Mouse (Mus musculus) monocyte, adult 2 months (primary cell): ENCODE results near the gene Tmem135.

ENCODE experiments used
- DNase-seq, 2 experiments: peaks; one replicate each; pipeline ENCODE4 v3.0.0; 2022; ENCODE audit warnings: low spot score in 2 of 2, low read depth in 1 of 2

Tmem135 gene

GRCm38 (mm10) chr7:89390660-89391059, 13.4 kb downstream of the Tmem135 start:
- DNase-seq: no peak

DNA sequence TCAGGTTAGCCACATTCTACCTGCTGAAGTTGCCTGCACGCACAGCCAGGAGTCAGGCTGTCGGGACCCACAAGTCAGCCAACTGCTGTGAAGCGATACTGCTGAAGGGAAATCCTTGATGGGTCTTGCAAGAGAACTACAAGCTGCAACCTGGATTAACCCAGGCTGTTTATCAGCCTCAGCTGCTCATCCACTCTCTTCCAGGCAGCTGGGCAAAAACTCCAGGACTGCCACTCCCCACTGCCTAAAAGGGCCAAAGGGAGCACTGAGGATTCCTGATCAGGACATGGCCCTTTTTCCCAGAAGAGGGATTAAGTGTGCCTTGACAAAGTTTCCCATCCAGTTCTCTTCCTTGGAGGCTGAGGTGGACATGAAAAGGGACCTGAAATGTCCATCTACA, 15.0 kb downstream of the Tmem135 start:
- no peak for DNase-seq

- no peak for DNase-seq
Measured at GRCm38 (mm10) chr7:89382892-89383291, 21.1 kb downstream of the Tmem135 start.

GRCm38 (mm10) chr7:89380935-89381705, 22.9 kb downstream of the Tmem135 start:
- DNase-seq: no peak

GRCm38 (mm10) chr7:89371623-89372295, 32.3 kb downstream of the Tmem135 start:
- no peak for DNase-seq

DNA sequence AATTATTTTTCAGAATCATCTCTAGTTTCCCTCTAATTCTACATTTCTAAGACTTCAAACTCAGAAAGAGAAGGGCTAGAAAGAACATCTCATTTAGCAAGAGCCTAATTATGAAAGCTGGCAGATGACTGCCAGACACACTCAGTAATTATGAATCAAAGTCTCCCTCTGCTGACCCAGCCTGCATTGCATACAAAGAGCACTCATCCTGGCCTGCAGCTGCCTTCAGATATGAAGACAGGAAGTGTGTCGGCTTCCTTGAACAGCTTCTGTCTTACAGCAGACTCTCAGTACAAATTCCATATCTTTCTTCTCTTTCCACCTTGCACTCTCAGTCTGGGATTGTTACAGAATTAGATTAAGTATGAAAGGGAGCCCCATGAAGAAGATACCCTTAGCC, 33.1 kb downstream of the Tmem135 start:
- DNase-seq: no peak

DNA sequence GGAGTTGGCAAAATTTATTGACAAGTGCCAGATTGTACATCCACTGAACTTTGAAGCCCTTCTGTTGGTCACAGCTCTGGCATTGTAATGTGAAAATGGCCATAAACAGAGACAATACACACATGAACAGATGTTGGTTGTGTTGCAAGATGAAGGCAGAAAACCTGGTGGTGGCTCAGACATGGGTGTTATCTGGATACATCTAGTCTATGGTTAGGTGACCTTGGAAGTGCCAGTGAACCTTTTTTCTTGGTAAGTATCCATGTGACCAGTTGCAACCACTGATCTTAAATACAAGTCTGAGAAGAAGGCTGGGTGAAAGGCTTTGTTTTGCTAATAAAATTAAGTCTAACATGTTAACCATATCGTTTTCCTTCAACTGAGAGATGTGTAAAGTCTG, 33.9 kb downstream of the Tmem135 start:
- DNase-seq: no peak

- DNase-seq: no peak
Measured at GRCm38 (mm10) chr7:89367643-89368042, 36.4 kb downstream of the Tmem135 start.

DNA sequence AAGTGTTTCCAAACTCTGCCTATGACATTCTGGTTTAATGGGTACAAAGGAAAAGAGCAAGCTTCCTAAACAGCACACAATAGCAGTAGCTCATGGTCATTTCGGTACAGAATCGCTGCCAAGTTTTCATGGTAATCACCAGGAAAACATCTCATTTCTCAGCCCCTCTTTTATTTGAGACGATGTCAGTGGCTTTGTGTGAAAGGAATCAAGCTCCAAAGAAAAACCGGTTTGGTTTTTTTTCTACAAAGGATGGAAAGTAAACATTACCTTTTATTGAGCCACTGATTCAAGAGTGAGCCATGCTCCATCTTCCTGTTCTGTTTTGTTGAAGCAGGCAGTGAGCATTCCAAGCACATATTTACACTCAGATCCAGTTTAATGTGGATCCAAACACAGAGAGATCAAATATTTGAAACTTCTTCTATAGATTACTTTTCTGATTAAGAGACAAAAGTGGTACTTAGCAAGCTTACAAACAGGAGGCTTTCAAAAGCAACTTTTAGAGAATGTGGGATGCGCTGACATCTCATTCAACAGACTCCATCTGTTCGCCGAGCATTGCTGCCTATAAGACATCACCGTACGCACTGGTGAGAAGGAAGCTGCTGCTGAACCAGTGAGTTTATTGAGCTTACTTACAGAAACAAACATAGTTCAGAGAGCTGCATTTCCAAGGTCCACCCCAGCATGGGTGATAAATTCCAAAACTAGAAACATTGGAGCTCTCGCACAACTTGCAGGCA, 38.7 kb downstream of the Tmem135 start:
- no peak for DNase-seq

DNA sequence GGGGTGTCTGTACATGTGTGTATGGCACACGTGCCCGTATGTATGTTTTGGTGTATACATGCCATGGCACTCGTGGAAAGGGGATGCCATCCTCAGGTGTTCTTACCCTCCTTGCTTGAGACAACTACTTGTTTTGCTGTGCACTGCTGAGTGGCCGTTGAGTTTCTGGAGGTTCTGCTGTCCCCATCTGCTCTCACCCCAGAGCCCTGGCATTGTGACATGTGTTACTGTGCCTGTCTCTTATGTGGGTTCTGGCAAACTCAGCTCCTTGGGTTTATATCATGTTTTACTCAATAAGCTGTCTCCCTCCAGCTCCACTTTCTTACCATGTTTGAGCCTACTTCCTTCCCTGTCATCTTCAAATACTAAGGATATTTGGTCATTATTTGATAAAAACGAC, 40.0 kb downstream of the Tmem135 start:
- no peak for DNase-seq

DNA sequence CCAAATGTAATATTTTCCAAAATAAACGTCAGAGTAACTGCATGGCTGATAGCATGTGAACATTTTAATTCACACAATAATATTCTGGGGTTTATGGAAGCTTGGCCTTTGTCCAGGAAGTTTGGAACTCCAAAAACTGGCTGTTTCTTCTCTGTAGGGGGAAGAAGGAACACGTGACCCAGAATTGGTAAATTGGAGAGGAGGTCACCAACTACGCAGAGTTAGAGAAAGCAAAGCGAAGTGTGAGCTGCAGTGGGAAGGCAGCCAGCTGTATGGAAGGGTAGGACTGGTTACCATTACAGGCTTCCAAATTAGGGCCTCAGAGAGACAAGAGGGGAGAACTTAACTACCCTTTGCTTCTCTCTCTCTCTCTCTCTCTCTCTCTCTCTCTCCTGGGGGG, 47.7 kb downstream of the Tmem135 start:
- no peak for DNase-seq

GRCm38 (mm10) chr7:89355519-89356255, 48.3 kb downstream of the Tmem135 start:
- no peak for DNase-seq

GRCm38 (mm10) chr7:89342021-89342420, 62.0 kb downstream of the Tmem135 start:
- DNase-seq: peak; percentile 16 to 23

DNA sequence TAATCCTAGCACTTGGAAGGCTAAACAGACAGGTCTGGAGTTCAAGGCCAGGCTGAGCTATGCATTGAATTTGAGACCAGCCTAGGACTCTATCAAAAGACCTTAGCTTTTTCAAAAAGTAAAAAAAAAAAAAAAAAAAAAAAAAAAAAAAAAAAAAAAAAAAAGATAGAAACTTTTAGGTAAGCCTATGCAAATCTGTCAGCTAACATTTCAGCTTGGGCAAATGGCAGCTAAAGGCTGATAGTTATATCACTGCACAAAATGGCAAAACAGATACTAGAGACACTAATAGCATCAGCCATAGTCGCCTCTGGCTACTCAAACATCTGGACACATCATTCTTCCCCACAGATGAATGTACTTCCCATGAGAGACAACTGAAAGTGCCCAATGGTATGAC, 64.2 kb downstream of the Tmem135 start:
- DNase-seq: no peak

DNA sequence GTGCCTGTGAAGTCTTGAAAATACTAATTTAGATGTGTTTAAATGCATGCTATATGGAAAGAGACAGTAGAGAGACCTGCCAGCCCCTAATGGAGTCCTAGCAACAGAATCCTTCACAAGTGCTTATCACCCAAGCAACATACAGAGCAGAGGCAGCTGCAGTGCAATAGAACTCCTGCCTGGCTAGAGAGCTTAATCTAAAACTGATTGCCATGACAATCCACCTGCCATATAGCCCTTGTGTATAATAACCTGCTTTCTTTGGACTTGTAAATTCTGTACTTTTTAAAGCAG, 64.9 kb downstream of the Tmem135 start:
- DNase-seq: no peak

DNA sequence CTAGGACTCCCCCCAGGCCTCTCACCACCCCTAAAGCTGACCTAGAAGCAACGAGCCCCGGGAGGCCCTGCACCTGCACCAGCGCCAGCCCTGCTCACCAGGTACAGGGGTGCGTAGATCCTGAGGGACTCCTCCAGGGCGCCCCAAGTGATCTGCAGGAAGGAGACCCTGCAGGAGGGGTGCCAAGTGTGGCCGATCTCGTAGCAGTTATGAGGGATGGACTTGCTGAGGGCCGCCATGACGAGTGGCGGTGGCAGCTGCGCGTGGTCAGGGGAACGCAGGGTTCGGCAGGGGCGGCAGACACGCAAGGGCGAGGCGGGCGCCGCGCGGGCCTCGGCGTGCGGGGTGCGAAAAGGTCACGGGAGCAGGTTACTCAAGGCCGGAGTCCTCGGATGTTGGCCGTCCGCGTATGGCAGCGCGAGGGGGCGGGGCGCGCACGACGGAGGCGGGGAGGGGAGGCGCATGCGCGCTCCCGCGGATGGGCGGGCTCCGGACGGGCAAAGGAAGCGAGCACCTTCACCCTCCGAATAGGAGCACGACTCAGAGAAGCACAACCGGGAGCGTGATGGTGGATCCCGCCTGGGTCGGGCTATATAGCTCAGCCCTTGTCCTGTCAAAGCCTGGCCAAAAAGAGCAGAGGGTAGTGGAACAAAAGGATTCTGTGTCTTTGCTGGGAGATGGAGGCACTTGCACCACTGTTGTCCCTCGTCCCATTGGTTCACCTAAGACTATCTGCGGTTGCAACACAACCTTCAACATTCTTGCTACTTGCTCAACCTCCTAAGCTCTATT, 65.5 kb downstream of the Tmem135 start:
- peak; percentile 70 to 88 for DNase-seq

DNA sequence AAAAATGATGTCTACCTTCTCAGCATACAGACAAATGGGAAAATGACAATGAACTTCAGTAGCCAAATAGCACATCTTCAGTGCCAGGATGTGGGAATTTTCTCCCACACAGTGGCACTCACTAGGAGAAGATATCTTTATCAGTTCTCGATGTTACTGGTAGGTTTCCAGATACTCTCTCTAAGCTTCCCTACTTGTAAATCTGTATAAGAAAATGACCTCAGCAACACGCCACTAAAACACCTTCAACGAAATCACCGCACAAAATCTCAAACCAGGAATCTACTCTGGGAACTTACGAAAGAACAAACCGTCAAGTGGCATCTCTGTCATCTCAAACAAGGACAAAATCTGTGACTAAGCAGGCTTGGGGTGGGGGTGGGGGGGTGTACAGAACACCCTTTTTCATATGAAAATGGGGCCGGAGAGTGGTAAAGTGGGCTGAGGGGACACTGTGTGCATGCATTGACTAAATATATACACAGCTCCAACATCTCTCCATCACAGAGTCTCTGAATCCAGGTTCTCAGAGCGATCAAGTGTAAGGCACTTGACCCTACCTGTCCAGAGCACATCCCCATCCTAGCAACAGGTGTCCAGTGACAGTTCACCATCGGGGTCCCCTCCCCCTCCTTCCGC, 66.2 kb downstream of the Tmem135 start:
- no peak for DNase-seq

GRCm38 (mm10) chr7:89336434-89336833, 67.6 kb downstream of the Tmem135 start:
- DNase-seq: no peak

DNA sequence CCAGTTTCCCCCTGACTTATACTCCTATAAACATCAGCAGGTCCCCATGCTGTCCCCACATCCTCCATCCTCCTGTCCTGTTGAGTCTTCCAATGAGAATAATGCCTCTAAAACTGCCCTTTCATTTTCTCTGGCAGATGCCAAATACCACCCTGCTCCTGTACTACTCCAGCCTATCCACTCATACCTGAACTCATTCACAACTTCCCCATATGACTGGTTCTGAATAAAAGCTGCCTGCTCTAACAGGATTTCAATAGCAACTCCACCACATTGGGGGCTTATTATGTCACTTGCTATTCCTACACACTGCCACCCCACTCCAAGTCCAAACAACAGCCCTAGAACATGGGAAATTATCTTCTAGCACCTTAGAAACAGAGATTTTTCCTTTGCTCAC, 68.7 kb downstream of the Tmem135 start:
- DNase-seq: no peak

DNA sequence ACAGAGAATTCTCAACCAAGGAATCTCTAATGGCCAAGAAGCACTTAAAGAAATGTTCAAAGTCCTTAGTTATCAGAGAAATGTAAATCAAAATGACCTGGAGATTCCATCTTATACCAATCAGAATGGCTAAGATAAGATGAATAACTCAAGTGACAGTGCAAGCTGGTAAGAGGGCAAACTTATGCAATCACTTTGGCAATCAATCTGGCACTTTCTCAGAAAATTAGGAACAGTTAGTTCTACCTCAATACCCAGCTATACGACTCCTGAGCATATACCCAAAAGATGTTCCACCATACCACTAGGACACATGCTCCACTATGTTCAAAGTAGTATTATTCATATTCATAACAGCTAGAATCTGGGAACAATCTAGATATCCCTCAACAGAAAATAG, 74.1 kb downstream of the Tmem135 start:
- no peak for DNase-seq
